Mouse (Mus musculus): ENCODE data around the gene Ice1.

- TF ChIP-seq CTCF (IDR thresholded peaks at IDR 0.05) (no peak), EP300 (IDR thresholded peaks at IDR 0.05) (no peak)
Observed at GRCm38 (mm10) chr13:70590248-70590762, 47.1 kb downstream of the Ice1 start.
